Mouse (Mus musculus) brown adipose tissue, adult 24 weeks (tissue): Measurements from ENCODE around the gene Gm6377. TPM values are rescaled to one million over a fixed set of nuclear protein-coding genes. Genes with fewer than 3 reads are reported as not detected.

Experiments used
- polyA plus RNA-seq: library from polyadenylated mRNA; stranded (reverse); fragments of >200 nt; gene quantifications from 2 replicates; pipeline ENCODE4 v1.2.4, GENCODE M21; 2012; ENCODE audit not compliant: missing spikeins, insufficient read depth, insufficient read length

The Gm6377 gene
- polyA plus RNA-seq, 1 experiment, result not detected

Other genes starting within 250 kb of the Gm6377 start
- gene Hmgn5, start 183.4 kb upstream of the Gm6377 start, polyA plus RNA-seq, result 47.0 and 77.1 TPM in 2 replicates
- 164 and 222 TPM in 2 replicates for gene Sh3bgrl, start 101.4 kb upstream of the Gm6377 start, polyA plus RNA-seq